Mouse (Mus musculus) thymus, adult 2 months (tissue): ENCODE data around the gene Disc1. TPM values are rescaled to one million over a fixed set of nuclear protein-coding genes. Genes with fewer than 3 reads are reported as not detected.

Source experiments
- DNase-seq: peaks from one replicate; pipeline ENCODE4 v3.0.0; 2021
- H3K27ac ChIP-seq: fragments of 200-500 bp; 2 replicates; pipeline ENCODE4 v1.5.1; 2012; ENCODE audit warnings: low read length, control low read depth; ENCODE audit not compliant: control insufficient read depth, insufficient read depth
- H3K27me3 ChIP-seq: fragments of 200-500 bp; 2 replicates; pipeline ENCODE4 v1.6.1; 2012; ENCODE audit warnings: mild to moderate bottlenecking, low read length, moderate library complexity, mixed read lengths; ENCODE audit not compliant: control insufficient read depth, insufficient read depth
- H3K36me3 ChIP-seq: fragments of 200-500 bp; 2 replicates; pipeline ENCODE4 v1.6.1; 2012; ENCODE audit warnings: mild to moderate bottlenecking, low read length, moderate library complexity; ENCODE audit not compliant: control insufficient read depth, insufficient read depth
- H3K4me1 ChIP-seq: fragments of 200-500 bp; replicated peaks from 2 replicates; pipeline ENCODE4 v1.6.1; 2012; ENCODE audit warnings: low read length; ENCODE audit not compliant: control insufficient read depth, insufficient read depth
- H3K4me3 ChIP-seq: fragments of 200-500 bp; 2 replicates; pipeline ENCODE4 v1.5.1; 2012; ENCODE audit warnings: mild to moderate bottlenecking, low read length, control low read depth, moderate library complexity; ENCODE audit not compliant: control insufficient read depth, insufficient read depth
- CTCF ChIP-seq: fragments of 200-500 bp; IDR thresholded peaks from 2 replicates; pipeline ENCODE4 v1.5.1; 2012; ENCODE audit warnings: mild to moderate bottlenecking, control low read depth, low read length, moderate library complexity, borderline replicate concordance; ENCODE audit not compliant: control insufficient read depth, poor library complexity, insufficient read depth; ENCODE audit errors: extremely low read depth
- POLR2A ChIP-seq: fragments of 200-500 bp; IDR thresholded peaks from 2 replicates; pipeline ENCODE4 v1.6.1; 2012; ENCODE audit warnings: mild to moderate bottlenecking, low read length, control low read depth, moderate library complexity; ENCODE audit not compliant: control insufficient read depth, poor library complexity, insufficient read depth; ENCODE audit errors: extremely low read depth
- WGBS: fragments of 180-500 bp; shearing (Covaris S2); methylation state at CpG from one replicate; pipeline ENCODE4 v1.1.7; 2018; 5-methylcytosine and 5-hydroxymethylcytosine counted together
- polyA plus RNA-seq: library from polyadenylated mRNA; depleted of rRNA; stranded (reverse); fragments of >200 nt; gene quantifications from 2 replicates; pipeline ENCODE4 v1.2.3, GENCODE M21; 2012

Gene Disc1
- polyA plus RNA-seq, 1 experiment: 0.74 TPM

DNA sequence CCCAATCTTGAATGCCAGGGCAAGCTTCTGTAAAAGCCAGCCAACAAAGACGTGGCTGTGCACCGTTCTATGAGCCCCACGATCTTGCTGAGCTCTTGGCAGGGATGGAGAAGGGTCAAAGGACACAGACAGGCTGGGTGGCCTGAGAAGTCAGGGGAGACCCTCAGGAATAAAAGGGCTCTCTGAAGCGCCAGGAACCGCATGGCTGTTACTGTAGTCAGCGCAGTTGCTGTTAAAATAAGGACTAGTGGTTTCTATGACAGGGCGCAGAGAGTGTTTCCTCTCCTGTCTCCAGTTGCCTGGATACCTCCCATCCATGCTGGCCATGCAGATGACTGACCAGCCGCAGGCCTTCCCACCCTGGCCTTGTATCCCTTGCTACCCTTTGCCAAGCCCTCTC is 231.4 kb downstream of the Disc1 start:
- 0 out of 2 replicates have a peak, but pooled peaks cover 3% of the 10 kb centered on the region for H3K4me1 ChIP-seq
- WGBS: 96% methylated on average over 8 of the region's 8 CpGs

GRCm38 (mm10) chr8:125285966-125286681 is 232.1 kb downstream of the Disc1 start:
- H3K4me3 ChIP-seq: no peak overlapping the region
- H3K27ac ChIP-seq: no peak overlapping the region
- DNase-seq: no peak
- H3K4me1 ChIP-seq: 0 out of 2 replicates have a peak, but pooled peaks cover 3% of the 10 kb centered on the region
- TF ChIP-seq POLR2A (no peak), CTCF (no peak)
- H3K27me3 ChIP-seq: no peaks in the 10 kb centered on the region
- no peaks in the 10 kb centered on the region for H3K36me3 ChIP-seq
- WGBS: 79% methylated on average over 12 of the region's 12 CpGs

More for the DNA sequence above, 231.4 kb downstream of the Disc1 start:
- Histone ChIP-seq H3K4me3 (no peak overlapping the region), H3K36me3 (no peaks in the 10 kb centered on the region), H3K27ac (no peak overlapping the region), H3K27me3 (no peaks in the 10 kb centered on the region)
- no peak for DNase-seq
- no peak for TF ChIP-seq CTCF
- no peak for TF ChIP-seq POLR2A

- TF ChIP-seq CTCF (no peak), POLR2A (no peak)
- no peaks in the 10 kb centered on the region for H3K27me3 ChIP-seq
- H3K4me1 ChIP-seq: 0 out of 2 replicates have a peak, but pooled peaks cover 3% of the 10 kb centered on the region
- H3K4me3 ChIP-seq: no peak overlapping the region
- H3K27ac ChIP-seq: no peak overlapping the region
- H3K36me3 ChIP-seq: no peaks in the 10 kb centered on the region
- 87% methylated on average over 4 of the region's 4 CpGs for WGBS
- no peak for DNase-seq
These were observed 233.3 kb downstream of the Disc1 start for GRCm38 (mm10) chr8:125287311-125287710.

GRCm38 (mm10) chr8:125287841-125288341 is 233.9 kb downstream of the Disc1 start:
- Histone ChIP-seq H3K4me1 (peaks cover 5% of the 10 kb centered on the region), H3K27ac (no peak overlapping the region), H3K27me3 (no peaks in the 10 kb centered on the region), H3K4me3 (no peak overlapping the region), H3K36me3 (no peaks in the 10 kb centered on the region)
- DNase-seq: no peak
- TF ChIP-seq CTCF (no peak), POLR2A (no peak)
- 79% methylated on average over 7 of the region's 7 CpGs for WGBS

- TF ChIP-seq CTCF: no peak
- no peak for TF ChIP-seq POLR2A
- no peaks in the 10 kb centered on the region for H3K36me3 ChIP-seq
- H3K27ac ChIP-seq: no peak overlapping the region
- H3K27me3 ChIP-seq: no peaks in the 10 kb centered on the region
- DNase-seq: no peak
- no peak overlapping the region for H3K4me3 ChIP-seq
- peaks cover 21% of the 10 kb centered on the region for H3K4me1 ChIP-seq
- WGBS: 95% methylated on average over 10 of the region's 10 CpGs
These were observed 237.5 kb downstream of the Disc1 start for GRCm38 (mm10) chr8:125291506-125291905.

DNA sequence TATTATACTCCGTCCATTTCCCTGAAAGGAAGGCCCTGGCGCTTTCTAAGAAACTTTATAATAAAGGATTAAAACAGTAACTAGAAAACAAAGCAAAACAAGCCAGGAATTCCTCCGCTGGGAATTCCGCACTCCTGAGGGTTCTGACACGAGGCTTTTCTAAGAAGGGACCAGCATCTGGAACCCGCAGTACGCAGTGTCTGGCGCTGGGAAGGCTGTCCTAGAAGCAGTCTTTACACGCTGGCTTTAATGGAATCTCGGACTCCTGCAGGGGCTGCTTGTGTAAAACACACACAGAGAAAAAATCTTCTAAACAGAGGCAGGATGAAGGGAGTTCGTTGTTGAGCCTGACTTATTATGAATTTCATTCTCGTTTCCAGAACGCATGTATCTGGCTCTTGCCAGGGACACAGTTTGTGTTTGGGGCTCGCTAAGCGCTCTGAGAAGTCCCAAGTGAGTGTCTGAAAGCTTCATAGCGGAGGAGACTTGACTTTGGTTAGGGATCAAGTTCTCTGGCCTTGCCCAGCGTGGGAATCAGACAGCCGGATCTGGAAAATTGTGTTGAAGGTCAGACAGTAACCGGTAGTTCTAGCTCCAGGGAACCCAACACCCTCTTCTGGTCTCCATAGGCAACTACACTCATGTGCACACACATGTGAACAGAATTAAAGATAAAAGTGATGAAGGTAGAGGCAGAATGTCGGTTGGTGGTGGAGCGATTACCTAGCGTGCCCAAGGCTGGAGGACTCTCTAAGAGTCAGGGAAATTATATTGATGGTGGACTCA is 238.1 kb downstream of the Disc1 start:
- H3K4me3 ChIP-seq: no peak overlapping the region
- DNase-seq: no peak
- TF ChIP-seq POLR2A (no peak), CTCF (no peak)
- no peak overlapping the region for H3K27ac ChIP-seq
- H3K36me3 ChIP-seq: no peaks in the 10 kb centered on the region
- H3K27me3 ChIP-seq: no peaks in the 10 kb centered on the region
- peaks cover 21% of the 10 kb centered on the region for H3K4me1 ChIP-seq
- 94% methylated on average over 22 of the region's 22 CpGs for WGBS
